Mouse (Mus musculus) cerebellum, postnatal 4 days (tissue): Measurements from ENCODE around the gene Kalrn.

Source experiments
- DNase-seq, 2 experiments: peaks; one replicate each; pipeline ENCODE4 v3.0.0; 2022; ENCODE audit warnings: low spot score in 2 of 2, mixed read lengths in 1 of 2

Kalrn gene

GRCm38 (mm10) chr16:33989106-33989505 is 584.2 kb downstream of the Kalrn start:
- no peak for DNase-seq

GRCm38 (mm10) chr16:33988358-33989012 is 584.8 kb downstream of the Kalrn start:
- DNase-seq, result peak in 1 of 2 experiments; percentile 33

DNA sequence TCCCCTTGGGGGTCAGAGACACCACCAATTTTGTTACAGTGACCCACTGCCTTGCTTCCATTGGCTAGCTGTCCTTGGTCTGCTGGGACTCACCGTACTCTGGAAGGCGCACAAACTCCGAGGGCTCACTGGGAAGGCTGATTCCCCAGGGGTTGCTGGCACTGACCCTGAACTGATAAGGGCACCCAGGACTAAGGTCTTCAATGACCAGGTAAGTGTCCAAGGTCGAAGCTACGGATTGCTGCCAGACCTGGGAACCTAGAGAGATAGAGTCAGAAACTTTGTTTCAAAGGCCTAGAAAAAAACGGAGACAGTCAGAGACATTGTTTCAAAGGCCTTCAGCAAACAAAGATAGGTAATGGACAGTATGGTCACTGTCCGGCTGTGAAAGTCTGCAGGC is 586.3 kb downstream of the Kalrn start:
- DNase-seq, result no peak

GRCm38 (mm10) chr16:33985372-33985771 is 588.0 kb downstream of the Kalrn start:
- DNase-seq, result no peak

- no peak for DNase-seq
These were observed 589.6 kb downstream of the Kalrn start for GRCm38 (mm10) chr16:33983712-33984111.

- no peak for DNase-seq
These were observed 593.5 kb downstream of the Kalrn start for GRCm38 (mm10) chr16:33979855-33980254.

- DNase-seq, result no peak
These were observed 606.1 kb downstream of the Kalrn start for GRCm38 (mm10) chr16:33967283-33967640.

GRCm38 (mm10) chr16:33966538-33967282 is 606.6 kb downstream of the Kalrn start, which contains the start of gene Umps:
Gene Umps, minus strand, starts transcription at chr16:33967038.
- DNase-seq, result peak; percentile 73 to 89

GRCm38 (mm10) chr16:33965878-33966537 is 607.3 kb downstream of the Kalrn start:
- DNase-seq, result no peak

- no peak for DNase-seq
These were observed 609.8 kb downstream of the Kalrn start for GRCm38 (mm10) chr16:33963509-33963908.

GRCm38 (mm10) chr16:33954793-33955192 is 618.5 kb downstream of the Kalrn start:
- DNase-seq, result no peak

- no peak for DNase-seq
These were observed 620.3 kb downstream of the Kalrn start for GRCm38 (mm10) chr16:33953008-33953407.

DNA sequence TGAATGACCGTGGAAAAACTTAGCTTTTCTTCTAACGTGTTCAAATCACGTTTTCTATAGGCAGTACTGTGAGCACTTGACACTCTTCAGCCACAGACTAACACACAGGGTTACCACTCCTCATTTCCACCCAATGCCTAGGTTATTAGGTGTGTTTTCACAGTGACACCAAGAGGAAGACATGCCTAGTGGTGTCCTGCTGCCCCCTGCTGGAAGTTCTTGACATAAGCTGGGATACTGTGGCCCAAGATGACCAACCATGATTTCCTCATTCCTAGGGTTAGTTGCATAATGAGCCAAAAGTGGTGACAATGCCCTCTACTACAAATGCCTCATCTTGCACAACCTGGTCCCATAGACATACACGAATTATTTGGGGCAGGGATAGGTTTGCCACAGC is 622.5 kb downstream of the Kalrn start:
- peak; percentile 62 to 85 for DNase-seq

GRCm38 (mm10) chr16:33950386-33950785 is 622.9 kb downstream of the Kalrn start:
- DNase-seq, result no peak

- DNase-seq, result no peak
These were observed 625.4 kb downstream of the Kalrn start for GRCm38 (mm10) chr16:33947664-33948571.

- DNase-seq, result no peak
These were observed 627.3 kb downstream of the Kalrn start for GRCm38 (mm10) chr16:33946021-33946420.

DNA sequence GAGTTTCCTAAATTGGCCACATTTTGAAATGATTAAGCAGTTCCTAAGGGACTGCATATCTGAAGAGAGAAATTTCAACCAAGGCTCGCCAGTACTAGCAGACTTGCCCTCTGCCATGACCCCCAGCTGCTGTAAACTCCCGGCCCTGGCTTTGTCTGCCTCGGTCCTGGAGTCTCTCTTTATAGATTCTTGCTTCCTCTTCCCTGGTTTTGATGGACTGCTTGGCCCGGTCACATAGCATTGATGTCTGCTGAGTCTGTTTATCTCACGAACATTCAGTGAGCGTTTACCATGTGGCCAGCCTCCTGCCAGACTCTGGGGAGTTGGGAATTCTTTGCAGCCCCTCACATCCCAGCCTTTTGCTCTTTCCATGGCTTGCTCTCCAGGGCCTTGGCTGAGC is 628.6 kb downstream of the Kalrn start:
- no peak for DNase-seq

GRCm38 (mm10) chr16:33944126-33944525 is 629.2 kb downstream of the Kalrn start:
- no peak for DNase-seq

GRCm38 (mm10) chr16:33943388-33943787 is 629.9 kb downstream of the Kalrn start:
- no peak for DNase-seq

DNA sequence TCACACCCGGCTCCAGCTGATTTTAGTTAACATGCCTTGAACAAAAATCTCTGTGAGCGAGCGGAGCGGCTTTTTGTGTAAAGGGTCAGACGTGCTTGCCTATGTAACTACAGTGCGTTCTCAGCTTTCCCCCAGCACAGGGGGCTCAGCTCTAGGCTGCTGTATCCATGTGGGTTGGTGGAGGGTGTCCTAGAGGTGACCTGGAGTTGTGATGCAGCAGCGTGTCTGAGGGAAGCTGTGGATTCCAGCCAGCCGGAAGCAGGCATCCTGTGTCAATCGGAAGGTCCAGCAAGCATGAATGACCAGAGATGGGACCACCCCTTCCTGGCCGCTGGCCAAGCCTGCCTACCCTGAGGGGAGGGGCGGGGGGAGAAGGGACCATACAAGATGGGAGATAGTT is 631.0 kb downstream of the Kalrn start:
- peak in 1 of 2 experiments; percentile 52 for DNase-seq

DNA sequence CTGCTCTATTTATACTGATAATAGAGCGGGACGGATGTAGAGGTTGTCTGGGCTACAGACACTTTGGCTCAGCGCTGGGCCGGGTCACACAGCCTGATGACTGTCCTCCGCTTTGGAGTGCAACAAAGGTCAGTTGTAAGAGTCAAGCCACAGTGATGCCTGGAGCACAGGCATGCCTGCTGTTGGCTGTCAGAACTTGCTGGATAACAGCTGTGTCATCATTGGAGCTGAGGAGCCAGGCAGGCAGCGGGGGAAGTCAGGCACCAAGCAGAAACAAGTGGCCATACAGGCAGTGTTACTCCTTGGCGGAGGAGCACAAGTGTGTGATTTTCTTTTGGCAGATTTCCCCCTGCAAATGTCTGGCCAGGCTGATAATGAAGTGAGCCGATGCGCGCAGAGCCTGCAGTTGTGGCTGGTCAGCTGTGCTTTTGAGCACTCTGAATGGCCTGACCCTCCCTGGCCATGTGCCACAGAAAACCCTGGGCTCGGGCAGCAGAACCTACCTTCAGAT is 632.0 kb downstream of the Kalrn start:
- DNase-seq, result peak in 1 of 2 experiments; percentile 60
